Mouse (Mus musculus): ENCODE measurements at regions not wholly inside any gene's neighbourhood (a gene's known extent, or its start where the extent isn't known, plus 50 kb on each side); places are given as distances from the start of the nearest gene placed in this dataset.

DNA sequence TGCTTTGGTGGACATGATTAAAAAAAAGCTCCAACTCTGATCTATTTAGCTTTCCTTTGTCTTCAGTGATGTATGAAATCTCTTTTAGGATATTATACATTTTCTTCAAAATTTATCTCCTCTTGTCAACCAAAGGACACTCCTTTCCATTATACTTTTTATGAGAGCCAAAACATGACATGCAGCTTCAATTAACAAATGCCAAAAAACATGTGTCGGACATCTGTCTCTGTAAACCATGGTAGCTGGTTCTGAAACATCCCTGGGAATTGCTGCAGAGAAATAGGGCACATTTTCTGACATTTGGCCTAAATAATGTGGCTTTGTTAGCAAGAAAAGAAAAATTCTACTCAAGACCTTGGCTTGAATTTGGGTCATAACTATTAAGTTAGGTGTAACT is 524.8 kb upstream of the Nbea start:
- 26% methylated on average over 1 of the region's 1 CpGs for WGBS

DNA sequence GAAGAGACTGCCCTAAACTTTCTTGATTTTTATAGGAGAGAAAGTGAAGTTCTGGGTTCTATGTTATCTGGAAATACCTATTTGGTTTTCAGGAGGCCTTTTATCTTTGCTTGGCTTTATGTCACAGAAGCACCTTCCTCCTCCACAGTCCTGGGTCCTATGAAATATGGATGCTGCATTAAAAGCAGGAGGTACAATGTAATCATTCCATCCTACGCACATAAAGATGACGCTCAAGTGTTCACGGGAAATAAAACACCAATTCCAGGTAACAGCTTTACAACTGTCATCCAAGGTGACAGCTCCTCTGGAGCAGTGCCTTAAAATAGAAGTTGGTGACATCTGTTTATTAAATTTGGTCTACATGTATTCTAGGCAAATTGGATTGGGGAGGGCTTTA is 523.8 kb upstream of the Nbea start:
- no peak for ATAC-seq (ENCODE audit: insufficient number of reproducible peaks, low FRiP score, low TSS enrichment, low read depth)
- no peak overlapping the region for H3K4me2 ChIP-seq (replicated peaks)
- H3K27me3 ChIP-seq = no peaks in the 10 kb centered on the region
- 82% methylated on average over 3 of the region's 3 CpGs for WGBS
- no peaks in the 10 kb centered on the region for H3K4me1 ChIP-seq
- no peaks in the 10 kb centered on the region for H3K36me3 ChIP-seq
- no peak overlapping the region for H3K4me3 ChIP-seq (replicated peaks)
- no peak overlapping the region for H3K27ac ChIP-seq (replicated peaks)
- H3K9me3 ChIP-seq (replicated peaks) = no peaks in the 10 kb centered on the region
- no peak overlapping the region for H3K9ac ChIP-seq

More for the DNA sequence above, 524.8 kb upstream of the Nbea start:
- Histone ChIP-seq H3K4me2 (replicated peaks) (no peak overlapping the region), H3K4me3 (replicated peaks) (no peak overlapping the region), H3K4me1 (no peaks in the 10 kb centered on the region), H3K27ac (replicated peaks) (no peak overlapping the region), H3K9me3 (replicated peaks) (no peaks in the 10 kb centered on the region), H3K36me3 (no peaks in the 10 kb centered on the region), H3K27me3 (no peaks in the 10 kb centered on the region), H3K9ac (no peak overlapping the region)
- ATAC-seq (ENCODE audit: insufficient number of reproducible peaks, low FRiP score, low TSS enrichment, low read depth) = no peak

DNA sequence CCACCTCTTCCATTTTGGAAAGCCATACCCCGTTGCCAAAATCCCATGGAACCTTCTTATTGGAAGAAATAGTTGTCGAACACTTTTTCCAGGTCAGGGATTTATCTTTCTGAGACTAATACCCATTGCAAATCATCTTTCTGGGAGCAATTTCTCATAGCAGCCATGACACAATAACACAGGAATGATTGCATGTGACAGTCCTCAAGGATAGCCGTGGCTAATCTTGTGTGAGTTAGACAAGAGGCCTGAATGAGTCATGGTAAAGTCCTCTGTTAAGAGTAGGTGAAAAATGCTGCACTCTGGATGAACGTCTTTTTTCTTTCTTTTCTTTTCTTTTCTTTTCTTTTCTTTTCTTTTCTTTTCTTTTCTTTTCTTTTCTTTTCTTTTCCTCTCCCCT is 522.5 kb upstream of the Nbea start:
- H3K9me3 ChIP-seq (replicated peaks) = no peaks in the 10 kb centered on the region
- no peaks in the 10 kb centered on the region for H3K36me3 ChIP-seq
- no peaks in the 10 kb centered on the region for H3K27me3 ChIP-seq
- no peak for ATAC-seq (ENCODE audit: insufficient number of reproducible peaks, low FRiP score, low TSS enrichment, low read depth)
- 52% methylated on average over 4 of the region's 4 CpGs for WGBS
- H3K4me2 ChIP-seq (replicated peaks) = no peak overlapping the region
- H3K9ac ChIP-seq = no peak overlapping the region
- H3K27ac ChIP-seq (replicated peaks) = no peak overlapping the region
- H3K4me1 ChIP-seq = no peaks in the 10 kb centered on the region
- H3K4me3 ChIP-seq (replicated peaks) = no peak overlapping the region

DNA sequence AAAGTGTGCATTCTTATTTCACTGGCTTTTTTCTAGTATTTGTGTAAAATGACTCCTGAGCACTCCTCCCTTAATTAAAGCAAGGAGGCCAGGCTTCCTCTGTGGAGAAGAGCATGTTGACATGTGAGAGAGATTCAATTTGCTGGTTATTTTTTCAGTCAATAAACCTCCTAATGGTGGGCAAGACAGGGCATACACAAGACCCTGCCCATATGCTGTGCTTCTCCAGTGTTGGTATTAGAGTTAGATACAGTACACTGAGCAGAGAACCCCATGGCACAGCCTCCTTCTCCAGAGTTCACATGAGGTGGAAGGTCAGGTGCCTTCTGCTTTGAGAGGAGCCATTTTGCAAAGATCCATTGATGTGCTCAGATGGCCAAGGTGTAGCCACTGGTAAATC is 515.4 kb upstream of the Nbea start:
- no peaks in the 10 kb centered on the region for H3K36me3 ChIP-seq
- H3K9ac ChIP-seq = no peak overlapping the region
- H3K27me3 ChIP-seq = no peaks in the 10 kb centered on the region
- H3K27ac ChIP-seq (replicated peaks) = no peak overlapping the region
- peaks cover 7% of the 10 kb centered on the region for H3K4me1 ChIP-seq
- no peak overlapping the region for H3K4me3 ChIP-seq (replicated peaks)
- no peaks in the 10 kb centered on the region for H3K9me3 ChIP-seq (replicated peaks)
- no peak overlapping the region for H3K4me2 ChIP-seq (replicated peaks)
- no peak for ATAC-seq (ENCODE audit: insufficient number of reproducible peaks, low FRiP score, low TSS enrichment, low read depth)

DNA sequence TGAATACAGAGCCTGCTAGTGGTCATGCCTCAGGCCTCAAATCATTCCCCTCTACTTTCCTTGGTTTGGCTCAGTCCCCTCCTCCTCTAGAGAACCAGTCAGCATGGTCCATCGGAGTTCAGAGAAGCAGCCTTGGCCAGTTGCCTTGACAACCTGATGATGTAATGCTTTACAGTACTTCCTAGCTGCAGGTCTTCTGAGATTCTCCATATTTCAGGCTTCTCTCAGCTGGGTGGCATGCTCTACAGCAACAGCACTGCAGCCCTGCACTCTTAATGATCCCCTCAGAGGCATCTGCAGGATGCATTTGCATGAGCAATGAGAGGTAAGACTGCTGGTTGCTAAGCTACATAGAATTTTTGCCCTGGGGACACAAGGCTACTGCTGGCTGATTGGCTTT is 514.7 kb upstream of the Nbea start:
- no peak overlapping the region for H3K4me3 ChIP-seq (replicated peaks)
- no peak overlapping the region for H3K4me2 ChIP-seq (replicated peaks)
- WGBS = 0% methylated on average over 1 of the region's 1 CpGs
- peak; percentile 89 for ATAC-seq (ENCODE audit: insufficient number of reproducible peaks, low FRiP score, low TSS enrichment, low read depth)
- H3K27ac ChIP-seq (replicated peaks) = 0 out of 2 replicates have a peak overlapping the region, but pooled peaks have one; percentile 18
- no peaks in the 10 kb centered on the region for H3K27me3 ChIP-seq
- H3K4me1 ChIP-seq = peaks cover 7% of the 10 kb centered on the region
- H3K9me3 ChIP-seq (replicated peaks) = no peaks in the 10 kb centered on the region
- H3K36me3 ChIP-seq = no peaks in the 10 kb centered on the region
- no peak overlapping the region for H3K9ac ChIP-seq

DNA sequence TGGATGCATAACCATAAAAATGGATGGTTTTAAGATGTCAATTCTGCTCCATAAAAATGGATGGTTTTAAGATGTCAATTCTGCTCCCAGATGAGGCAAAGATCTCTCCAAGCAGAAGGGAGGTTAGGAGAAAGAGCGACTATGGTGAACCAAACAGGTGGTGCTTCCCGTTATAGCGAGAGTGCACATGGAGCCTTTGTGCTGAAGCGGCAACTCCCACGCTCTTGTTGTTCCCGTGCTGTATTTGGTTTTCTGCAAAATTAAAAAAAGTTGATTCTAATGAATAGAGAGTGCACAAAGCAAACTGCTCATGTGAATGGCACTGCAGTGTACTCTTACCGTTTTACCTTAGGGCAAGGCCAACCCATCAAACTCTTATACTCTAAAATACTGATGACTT is 497.5 kb upstream of the Nbea start:
- ATAC-seq (ENCODE audit: insufficient number of reproducible peaks, low FRiP score, low TSS enrichment, low read depth) = no peak
- Histone ChIP-seq H3K4me1 (no peaks in the 10 kb centered on the region), H3K9ac (no peak overlapping the region), H3K27ac (replicated peaks) (no peak overlapping the region), H3K36me3 (no peaks in the 10 kb centered on the region), H3K27me3 (no peaks in the 10 kb centered on the region), H3K4me2 (replicated peaks) (no peak overlapping the region), H3K4me3 (replicated peaks) (no peak overlapping the region), H3K9me3 (replicated peaks) (no peaks in the 10 kb centered on the region)
- WGBS = 91% methylated on average over 7 of the region's 7 CpGs

DNA sequence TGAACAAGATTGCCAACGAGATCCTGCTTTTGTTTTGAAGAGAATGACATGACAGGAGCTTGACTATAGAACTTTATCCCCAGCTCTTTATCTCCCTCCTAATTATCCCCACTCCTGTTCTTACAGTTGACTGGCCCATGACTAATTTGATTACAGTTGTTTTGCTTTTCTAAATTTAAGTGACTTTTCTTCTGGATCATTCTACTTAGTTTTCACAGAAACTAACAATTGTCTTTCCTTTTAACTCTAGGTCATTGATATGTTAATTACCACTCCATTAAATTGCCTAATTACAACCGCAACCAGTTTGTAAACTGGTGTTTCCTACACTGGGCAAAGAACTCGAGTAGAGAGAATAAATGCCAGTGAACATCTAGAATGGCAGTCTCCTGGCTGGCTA is 485.3 kb upstream of the Nbea start:
- Histone ChIP-seq H3K4me1 (no peaks in the 10 kb centered on the region), H3K9me3 (replicated peaks) (no peaks in the 10 kb centered on the region), H3K36me3 (no peaks in the 10 kb centered on the region), H3K4me2 (replicated peaks) (no peak overlapping the region), H3K27ac (replicated peaks) (no peak overlapping the region), H3K9ac (no peak overlapping the region), H3K27me3 (no peaks in the 10 kb centered on the region), H3K4me3 (replicated peaks) (no peak overlapping the region)
- ATAC-seq (ENCODE audit: insufficient number of reproducible peaks, low FRiP score, low TSS enrichment, low read depth) = no peak
- 19% methylated on average over 3 of the region's 3 CpGs for WGBS

DNA sequence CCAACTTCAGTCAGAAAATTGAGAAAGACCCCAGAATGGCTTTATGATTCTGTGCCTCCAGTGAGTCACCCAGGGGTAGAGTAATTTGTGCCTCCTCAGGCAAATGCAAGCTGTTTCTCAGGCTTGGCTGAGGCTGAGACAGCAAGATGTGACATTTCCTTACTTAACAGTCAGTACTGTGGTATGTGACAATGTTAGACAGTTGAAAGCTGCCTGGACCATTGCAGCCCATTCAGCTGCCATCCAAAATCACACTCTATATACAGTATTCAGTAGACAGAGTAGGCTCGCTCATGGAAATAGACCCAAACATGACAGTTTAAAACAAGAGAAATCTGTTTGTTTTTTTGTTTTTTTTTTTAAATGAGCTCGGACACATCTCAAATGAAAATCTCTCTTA is 477.1 kb upstream of the Nbea start:
- H3K4me1 ChIP-seq = no peaks in the 10 kb centered on the region
- H3K36me3 ChIP-seq = no peaks in the 10 kb centered on the region
- 86% methylated on average over 2 of the region's 2 CpGs for WGBS
- H3K27me3 ChIP-seq = no peaks in the 10 kb centered on the region
- H3K27ac ChIP-seq (replicated peaks) = no peak overlapping the region
- H3K4me2 ChIP-seq (replicated peaks) = no peak overlapping the region
- no peak overlapping the region for H3K9ac ChIP-seq
- no peak for ATAC-seq (ENCODE audit: insufficient number of reproducible peaks, low FRiP score, low TSS enrichment, low read depth)
- H3K9me3 ChIP-seq (replicated peaks) = no peaks in the 10 kb centered on the region
- H3K4me3 ChIP-seq (replicated peaks) = no peak overlapping the region

DNA sequence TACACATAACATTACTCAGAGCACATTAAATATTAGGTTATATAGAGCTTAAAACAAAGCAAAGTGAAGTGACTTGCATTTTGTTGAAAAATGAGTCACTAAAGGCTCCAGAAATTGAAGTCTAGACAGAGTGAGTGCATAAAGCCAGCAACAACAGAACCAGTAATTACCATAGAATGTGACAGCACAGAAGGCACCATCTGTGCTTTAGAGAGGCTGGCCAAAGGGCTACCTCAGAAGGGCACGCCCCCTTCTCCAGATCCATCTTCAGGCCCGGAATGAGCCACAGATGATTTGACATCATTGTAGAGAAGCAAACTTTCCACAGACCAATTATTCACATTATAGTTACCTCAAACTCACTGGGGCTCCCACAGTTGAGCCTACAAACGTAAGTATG is 463.8 kb upstream of the Nbea start:
- no peak overlapping the region for H3K4me2 ChIP-seq (replicated peaks)
- no peaks in the 10 kb centered on the region for H3K9me3 ChIP-seq (replicated peaks)
- no peak overlapping the region for H3K9ac ChIP-seq
- no peak overlapping the region for H3K4me3 ChIP-seq (replicated peaks)
- 68% methylated on average over 3 of the region's 3 CpGs for WGBS
- H3K27ac ChIP-seq (replicated peaks) = no peak overlapping the region
- no peaks in the 10 kb centered on the region for H3K27me3 ChIP-seq
- no peaks in the 10 kb centered on the region for H3K36me3 ChIP-seq
- no peaks in the 10 kb centered on the region for H3K4me1 ChIP-seq
- ATAC-seq (ENCODE audit: insufficient number of reproducible peaks, low FRiP score, low TSS enrichment, low read depth) = no peak

Measured in embryonic facial prominence, embryonic 15.5 days (tissue).